Mouse (Mus musculus) ES-Bruce4 (cell line): ENCODE measurements at regions not wholly inside any gene's neighbourhood (a gene's known extent, or its start where the extent isn't known, plus 50 kb on each side); places are given as distances from the start of the nearest gene placed in this dataset.

ENCODE experiments used
- H3K27ac ChIP-seq: 2 replicates; pipeline ENCODE4 v1.5.1; 2012; ENCODE audit warnings: low read length, inconsistent platforms; ENCODE audit not compliant: insufficient read depth
- H3K27me3 ChIP-seq: 2 replicates; pipeline ENCODE4 v1.6.1; 2012; ENCODE audit warnings: mild to moderate bottlenecking, low read length, inconsistent platforms; ENCODE audit not compliant: control insufficient read depth, poor library complexity, insufficient read depth, severe bottlenecking
- H3K36me3 ChIP-seq: 2 replicates; pipeline ENCODE4 v1.6.1; 2012; ENCODE audit warnings: inconsistent platforms, mild to moderate bottlenecking, low read length, moderate library complexity; ENCODE audit not compliant: control insufficient read depth, poor library complexity, insufficient read depth, severe bottlenecking
- H3K4me1 ChIP-seq: one replicate; pipeline ENCODE4 v1.8.1; 2011; ENCODE audit warnings: low read length; ENCODE audit not compliant: control insufficient read depth, insufficient read depth
- H3K4me3 ChIP-seq: 2 replicates; pipeline ENCODE4 v1.5.1; 2011; ENCODE audit warnings: low read depth, mild to moderate bottlenecking, low read length
- H3K9ac ChIP-seq: 2 replicates; pipeline ENCODE4 v1.6.1; 2012; ENCODE audit warnings: low read depth, mild to moderate bottlenecking, inconsistent platforms; ENCODE audit not compliant: poor library complexity, severe bottlenecking
- H3K9me3 ChIP-seq: replicated peaks from 2 replicates; pipeline ENCODE4 v1.6.1; 2012; ENCODE audit warnings: mild to moderate bottlenecking, low read length, inconsistent platforms; ENCODE audit not compliant: control insufficient read depth, poor library complexity, insufficient read depth, severe bottlenecking
- CTCF ChIP-seq: IDR thresholded peaks from one replicate; pipeline ENCODE4 v1.8.1; 2011; ENCODE audit warnings: low read depth, low read length
- EP300 ChIP-seq: IDR thresholded peaks from 2 replicates; pipeline ENCODE4 v1.6.1; 2011; ENCODE audit warnings: low read depth, low read length; ENCODE audit not compliant: insufficient read depth
- POLR2A ChIP-seq: IDR thresholded peaks from one replicate; pipeline ENCODE4 v1.8.1; 2011; ENCODE audit warnings: low read length; ENCODE audit not compliant: insufficient read depth

GRCm38 (mm10) chr10:92389176-92389732 is 333.0 kb downstream of the Nedd1 start:
- no peak for TF ChIP-seq CTCF
- no peak for TF ChIP-seq EP300
- TF ChIP-seq POLR2A = no peak

GRCm38 (mm10) chr10:92367126-92367525 is 355.1 kb downstream of the Nedd1 start:
- TF ChIP-seq CTCF (no peak), EP300 (no peak), POLR2A (no peak)
- H3K27ac ChIP-seq = no peak overlapping the region

More at GRCm38 (mm10) chr10:92389176-92389732, 333.0 kb downstream of the Nedd1 start:
- no peaks in the 10 kb centered on the region for H3K4me1 ChIP-seq
- no peak overlapping the region for H3K4me3 ChIP-seq
- H3K36me3 ChIP-seq = no peaks in the 10 kb centered on the region
- no peaks in the 10 kb centered on the region for H3K27me3 ChIP-seq
- no peaks in the 10 kb centered on the region for H3K9me3 ChIP-seq
- no peak overlapping the region for H3K9ac ChIP-seq
- no peak overlapping the region for H3K27ac ChIP-seq

GRCm38 (mm10) chr10:92356738-92357137 is 365.5 kb downstream of the Nedd1 start:
- H3K27ac ChIP-seq = no peak overlapping the region
- no peaks in the 10 kb centered on the region for H3K9me3 ChIP-seq
- H3K27me3 ChIP-seq = no peaks in the 10 kb centered on the region
- no peak for TF ChIP-seq EP300
- no peak for TF ChIP-seq CTCF
- TF ChIP-seq POLR2A = no peak
- no peak overlapping the region for H3K4me3 ChIP-seq
- no peak overlapping the region for H3K9ac ChIP-seq
- no peaks in the 10 kb centered on the region for H3K36me3 ChIP-seq
- H3K4me1 ChIP-seq = no peaks in the 10 kb centered on the region

More at GRCm38 (mm10) chr10:92367126-92367525, 355.1 kb downstream of the Nedd1 start:
- no peak overlapping the region for H3K4me3 ChIP-seq
- no peaks in the 10 kb centered on the region for H3K4me1 ChIP-seq
- no peaks in the 10 kb centered on the region for H3K36me3 ChIP-seq
- H3K27me3 ChIP-seq = no peaks in the 10 kb centered on the region
- no peaks in the 10 kb centered on the region for H3K9me3 ChIP-seq
- H3K9ac ChIP-seq = no peak overlapping the region

GRCm38 (mm10) chr10:92349043-92349442 is 373.2 kb downstream of the Nedd1 start:
- Histone ChIP-seq H3K27ac (no peak overlapping the region), H3K36me3 (no peaks in the 10 kb centered on the region)

GRCm38 (mm10) chr10:92347960-92348675 is 374.1 kb downstream of the Nedd1 start:
- no peaks in the 10 kb centered on the region for H3K36me3 ChIP-seq
- TF ChIP-seq CTCF = no peak
- no peak for TF ChIP-seq POLR2A
- TF ChIP-seq EP300 = no peak
- no peaks in the 10 kb centered on the region for H3K27me3 ChIP-seq
- no peaks in the 10 kb centered on the region for H3K4me1 ChIP-seq
- H3K27ac ChIP-seq = no peak overlapping the region
- H3K4me3 ChIP-seq = no peak overlapping the region
- no peaks in the 10 kb centered on the region for H3K9me3 ChIP-seq
- H3K9ac ChIP-seq = no peak overlapping the region

More at GRCm38 (mm10) chr10:92349043-92349442, 373.2 kb downstream of the Nedd1 start:
- TF ChIP-seq EP300 (no peak), CTCF (no peak), POLR2A (no peak)
- Histone ChIP-seq H3K27me3 (no peaks in the 10 kb centered on the region), H3K9ac (no peak overlapping the region), H3K4me1 (no peaks in the 10 kb centered on the region), H3K4me3 (no peak overlapping the region), H3K9me3 (no peaks in the 10 kb centered on the region)

GRCm38 (mm10) chr10:92339671-92340070 is 382.5 kb downstream of the Nedd1 start:
- Histone ChIP-seq H3K9ac (no peak overlapping the region), H3K36me3 (no peaks in the 10 kb centered on the region), H3K4me1 (no peaks in the 10 kb centered on the region), H3K27me3 (no peaks in the 10 kb centered on the region), H3K27ac (no peak overlapping the region), H3K4me3 (no peak overlapping the region), H3K9me3 (no peaks in the 10 kb centered on the region)
- TF ChIP-seq CTCF = no peak
- no peak for TF ChIP-seq EP300
- no peak for TF ChIP-seq POLR2A
